Mouse (Mus musculus) gastrocnemius, adult 18-20 months (tissue): ENCODE measurements at regions not wholly inside any gene's neighbourhood (a gene's known extent, or its start where the extent isn't known, plus 50 kb on each side); places are given as distances from the start of the nearest gene placed in this dataset.
A peak's percentile ranks its signal among the peaks of the same experiment; 100 is the strongest.

ENCODE experiments used
- DNase-seq: peaks from one replicate; pipeline ENCODE4 v3.0.0; 2021; ENCODE audit warnings: low spot score

- no peak for DNase-seq
These were observed 95.6 kb upstream of the Acvr2a start for GRCm38 (mm10) chr2:48718261-48718660.

- DNase-seq: no peak
These were observed 83.1 kb upstream of the Acvr2a start for GRCm38 (mm10) chr2:48730780-48731179.

GRCm38 (mm10) chr2:48733936-48734335 lies 80.0 kb upstream of the Acvr2a start:
- no peak for DNase-seq

GRCm38 (mm10) chr2:48734521-48734920 lies 79.4 kb upstream of the Acvr2a start:
- peak; percentile 64 for DNase-seq

- DNase-seq: no peak
These were observed 77.6 kb upstream of the Acvr2a start for GRCm38 (mm10) chr2:48736312-48736711.
